Mouse (Mus musculus) thymus, postnatal 14 days (tissue): ENCODE measurements around the gene Gm7861.
"Not testable (repeated sequence)": the region's sequence is repeated elsewhere in the genome, so short reads cannot be mapped to it uniquely, and the experiment has no call there.

Experiments
- DNase-seq: peaks from one replicate; pipeline ENCODE4 v3.0.0; 2021

The Gm7861 gene

GRCm38 (mm10) chr8:21594408-21594807 is at the start of gene Gm7861:
TSS of gene Gm7861 (minus strand) at chr8:21594508.
- DNase-seq, result not testable (repeated sequence)

GRCm38 (mm10) chr8:21617883-21618282 is 23.6 kb upstream of the Gm7861 start, which contains the start of gene Defa26:
TSS of gene Defa26 (plus strand) at chr8:21618183.
- not testable (repeated sequence) for DNase-seq

GRCm38 (mm10) chr8:21582706-21583105 is 11.6 kb downstream of the Gm7861 start, which contains the start of gene Defa28:
TSS of gene Defa28 (plus strand) at chr8:21583006.
- DNase-seq, result not testable (repeated sequence)

GRCm38 (mm10) chr8:21565086-21565485 is 29.2 kb downstream of the Gm7861 start, which contains the start of gene Defa37:
TSS of gene Defa37 (plus strand) at chr8:21565386.
- not testable (repeated sequence) for DNase-seq
